Mouse (Mus musculus): ENCODE measurements around the gene Gm48551. TPM values are rescaled to one million over a fixed set of nuclear protein-coding genes. Genes with fewer than 3 reads are reported as not detected.

Gene Gm48551
- polyA plus RNA-seq, 1 experiment from 2014 or later: 1.9 TPM

GRCm38 (mm10) chr10:81417227-81418215 lies 33.3 kb downstream of the Gm48551 start:
- Histone ChIP-seq H3K4me3 (replicated peaks; ENCODE audit: low read depth, low read length) (no peak overlapping the region), H3K9ac (ENCODE audit: low read depth, low read length) (peak overlapping the region; percentile 23; the same call in 1 of the 2 replicates), H3K9me3 (replicated peaks; ENCODE audit: low read length) (no peaks in the 10 kb centered on the region), H3K4me1 (replicated peaks; ENCODE audit: insufficient read depth, low read length) (peaks cover 40% of the 10 kb centered on the region), H3K27me3 (ENCODE audit: insufficient read depth, low read length) (no peaks in the 10 kb centered on the region), H3K36me3 (ENCODE audit: insufficient read depth, low read length) (peaks cover 15% of the 10 kb centered on the region; the same call in 1 of the 2 replicates), H3K27ac (peak overlapping the region; percentile 70), H3K4me2 (ENCODE audit: low read length) (peak overlapping the region; percentile 52)
- no peak for DNase-seq (ENCODE audit: low spot score)
- WGBS: 59% methylated on average over 12 of the region's 12 CpGs
- TF ChIP-seq CTCF (IDR thresholded peaks at IDR 0.05; ENCODE audit: low read depth): no peak
- ATAC-seq (replicated peaks; ENCODE audit: low FRiP score, low read depth): peak; percentile 0; the same call in 1 of the 2 replicates

DNA sequence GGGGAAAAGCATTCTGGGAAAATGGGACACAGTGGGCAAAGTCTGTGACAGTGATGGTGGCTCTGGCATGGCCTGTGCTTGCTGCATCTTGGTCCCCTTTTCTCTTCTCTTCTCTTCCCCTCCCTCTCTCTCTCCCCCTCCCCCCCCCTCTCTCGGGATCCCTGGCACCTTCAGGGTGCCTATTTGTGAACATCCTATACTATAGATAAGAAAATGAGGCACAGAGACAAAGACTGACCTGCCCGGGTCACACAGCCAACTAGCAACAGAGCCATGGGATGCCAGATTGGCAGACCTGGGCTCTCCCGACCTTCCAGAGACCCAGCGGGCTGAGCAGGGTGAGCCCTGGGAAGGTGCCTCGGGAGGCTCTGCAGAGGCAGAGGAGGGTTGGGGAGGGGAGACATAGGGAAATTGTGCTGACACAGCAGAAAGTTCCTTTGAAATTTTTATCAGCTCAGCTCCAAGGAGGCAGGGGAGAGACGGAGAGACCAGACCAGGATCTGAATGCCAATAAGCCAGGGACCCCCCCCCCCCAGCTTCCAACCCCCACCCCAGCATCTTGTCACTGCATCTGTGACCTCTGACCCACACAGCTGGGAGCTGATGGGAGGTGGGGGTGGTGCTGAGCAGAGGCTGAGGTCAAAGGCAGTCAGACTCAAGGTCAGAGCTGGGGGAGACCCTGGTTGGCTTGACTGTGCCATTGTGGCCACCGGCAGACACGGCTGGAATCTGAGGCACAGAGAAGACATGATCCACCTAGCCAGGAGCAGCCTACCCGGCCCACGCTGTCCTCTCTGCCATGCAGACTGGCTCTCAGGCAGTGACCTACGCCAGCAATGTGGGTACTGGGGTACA lies 34.2 kb downstream of the Gm48551 start:
- no peak overlapping the region for H3K4me3 ChIP-seq (replicated peaks; ENCODE audit: low read depth, low read length)
- no peak overlapping the region for H3K9ac ChIP-seq (ENCODE audit: low read depth, low read length)
- H3K4me2 ChIP-seq (ENCODE audit: low read length): no peak overlapping the region
- 48% methylated on average over 11 of the region's 11 CpGs for whole genome bisulfite sequencing
- H3K9me3 ChIP-seq (replicated peaks; ENCODE audit: low read length): no peaks in the 10 kb centered on the region
- H3K27ac ChIP-seq: no peak overlapping the region
- peaks cover 15% of the 10 kb centered on the region; the same call in 1 of the 2 replicates for H3K36me3 ChIP-seq (ENCODE audit: insufficient read depth, low read length)
- ATAC-seq (replicated peaks; ENCODE audit: low FRiP score, low read depth) (no peak), DNase-seq (ENCODE audit: low spot score) (no peak)
- no peaks in the 10 kb centered on the region for H3K27me3 ChIP-seq (ENCODE audit: insufficient read depth, low read length)
- H3K4me1 ChIP-seq (replicated peaks; ENCODE audit: insufficient read depth, low read length): peaks cover 37% of the 10 kb centered on the region
- no peak for TF ChIP-seq CTCF (IDR thresholded peaks at IDR 0.05; ENCODE audit: low read depth)

- H3K27ac ChIP-seq: no peak overlapping the region
- no peak for TF ChIP-seq CTCF (IDR thresholded peaks at IDR 0.05; ENCODE audit: low read depth)
- no peaks in the 10 kb centered on the region for H3K27me3 ChIP-seq (ENCODE audit: insufficient read depth, low read length)
- WGBS: 84% methylated on average over 10 of the region's 10 CpGs
- H3K4me1 ChIP-seq (replicated peaks; ENCODE audit: insufficient read depth, low read length): peaks cover 29% of the 10 kb centered on the region
- H3K4me3 ChIP-seq (replicated peaks; ENCODE audit: low read depth, low read length): no peak overlapping the region
- peaks cover 15% of the 10 kb centered on the region; the same call in 1 of the 2 replicates for H3K36me3 ChIP-seq (ENCODE audit: insufficient read depth, low read length)
- DNase-seq (ENCODE audit: low spot score) (no peak), ATAC-seq (replicated peaks; ENCODE audit: low FRiP score, low read depth) (no peak)
- H3K9me3 ChIP-seq (replicated peaks; ENCODE audit: low read length): no peaks in the 10 kb centered on the region
- H3K9ac ChIP-seq (ENCODE audit: low read depth, low read length): no peak overlapping the region
- H3K4me2 ChIP-seq (ENCODE audit: low read length): no peak overlapping the region
These were observed 35.1 kb downstream of the Gm48551 start for GRCm38 (mm10) chr10:81419111-81419928.

DNA sequence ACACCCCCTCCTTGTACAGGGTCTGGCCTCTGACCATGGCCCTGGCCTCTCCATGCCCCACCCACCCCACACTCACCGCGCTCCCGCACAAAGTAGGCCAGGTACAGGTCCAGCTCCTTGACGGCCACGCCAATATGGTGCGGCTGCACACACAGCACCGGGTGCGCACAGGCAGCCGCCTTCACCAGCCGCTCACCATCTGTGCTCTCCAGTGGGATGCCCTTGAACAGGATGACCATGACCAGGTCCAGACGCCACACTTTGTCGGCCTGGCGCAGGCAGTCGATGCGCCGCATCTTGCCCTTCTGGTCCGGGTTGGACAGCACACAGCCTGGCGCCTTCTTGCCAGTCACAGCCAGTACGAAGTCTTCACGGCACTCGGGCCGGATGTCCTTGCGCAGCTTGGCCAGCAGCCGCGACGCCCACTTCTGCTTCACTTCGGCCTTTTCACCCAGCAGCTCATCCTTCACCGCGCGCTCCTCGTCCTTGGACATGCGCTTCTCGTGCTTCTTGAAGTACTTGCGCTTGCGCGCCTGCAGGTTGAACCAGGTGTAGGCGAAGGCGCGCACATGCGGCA lies 36.0 kb downstream of the Gm48551 start:
- H3K27ac ChIP-seq: no peak overlapping the region
- WGBS: 90% methylated on average over 40 of the region's 40 CpGs
- ATAC-seq (replicated peaks; ENCODE audit: low FRiP score, low read depth) (no peak), DNase-seq (ENCODE audit: low spot score) (no peak)
- TF ChIP-seq CTCF (IDR thresholded peaks at IDR 0.05; ENCODE audit: low read depth): no peak
- H3K9ac ChIP-seq (ENCODE audit: low read depth, low read length): no peak overlapping the region
- H3K36me3 ChIP-seq (ENCODE audit: insufficient read depth, low read length): peaks cover 15% of the 10 kb centered on the region; the same call in 1 of the 2 replicates
- no peaks in the 10 kb centered on the region for H3K9me3 ChIP-seq (replicated peaks; ENCODE audit: low read length)
- H3K4me2 ChIP-seq (ENCODE audit: low read length): no peak overlapping the region
- H3K4me1 ChIP-seq (replicated peaks; ENCODE audit: insufficient read depth, low read length): peaks cover 29% of the 10 kb centered on the region
- H3K27me3 ChIP-seq (ENCODE audit: insufficient read depth, low read length): no peaks in the 10 kb centered on the region
- no peak overlapping the region for H3K4me3 ChIP-seq (replicated peaks; ENCODE audit: low read depth, low read length)

DNA sequence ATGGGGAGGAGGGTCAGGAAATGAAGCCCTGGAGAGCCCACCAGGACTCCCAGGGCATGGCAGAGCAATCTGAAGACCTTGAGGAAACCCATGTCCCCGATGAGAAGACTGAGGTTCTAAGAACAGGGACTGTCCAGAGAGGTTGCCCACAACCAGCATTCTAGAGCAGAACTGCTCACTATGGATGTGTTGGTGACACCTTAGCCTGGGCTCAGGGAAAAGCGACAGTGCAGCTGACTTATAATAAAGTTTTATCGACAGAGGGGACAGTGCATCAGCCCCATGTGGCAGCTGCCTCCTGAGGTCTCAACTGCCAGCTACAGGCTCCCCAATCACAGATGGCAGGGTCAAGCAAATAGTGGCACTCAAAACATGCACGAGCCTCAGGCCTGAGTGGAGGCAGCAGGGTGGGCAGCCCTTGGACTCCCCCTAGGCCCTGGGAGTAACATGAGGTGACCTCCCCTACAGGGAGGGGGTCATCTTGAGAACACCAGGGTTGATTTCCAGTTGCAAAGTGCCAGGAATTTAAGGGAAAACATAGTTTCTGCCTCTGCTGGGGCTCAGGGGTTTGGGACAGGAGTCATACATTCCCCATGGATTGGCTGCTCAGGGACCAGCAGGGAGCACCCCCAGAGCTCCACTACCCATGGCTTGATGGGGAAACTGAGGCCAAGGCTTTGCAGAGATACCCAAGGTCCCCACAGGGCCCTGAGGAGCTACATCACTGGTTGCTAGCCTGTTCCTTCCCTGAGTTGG lies 37.0 kb downstream of the Gm48551 start:
- DNase-seq (ENCODE audit: low spot score) (no peak), ATAC-seq (replicated peaks; ENCODE audit: low FRiP score, low read depth) (no peak)
- no peak for TF ChIP-seq CTCF (IDR thresholded peaks at IDR 0.05; ENCODE audit: low read depth)
- Histone ChIP-seq H3K9me3 (replicated peaks; ENCODE audit: low read length) (no peaks in the 10 kb centered on the region), H3K4me1 (replicated peaks; ENCODE audit: insufficient read depth, low read length) (peaks cover 34% of the 10 kb centered on the region), H3K9ac (ENCODE audit: low read depth, low read length) (no peak overlapping the region), H3K4me2 (ENCODE audit: low read length) (no peak overlapping the region), H3K27me3 (ENCODE audit: insufficient read depth, low read length) (no peaks in the 10 kb centered on the region), H3K4me3 (replicated peaks; ENCODE audit: low read depth, low read length) (no peak overlapping the region), H3K27ac (no peak overlapping the region), H3K36me3 (ENCODE audit: insufficient read depth, low read length) (peaks cover 15% of the 10 kb centered on the region; the same call in 1 of the 2 replicates)
- WGBS: 76% methylated on average over 4 of the region's 4 CpGs

Data from kidney, postnatal 0 days (tissue).